Mouse (Mus musculus): ENCODE results near the gene Usp17la.
"Not testable (repeated sequence)": the region's sequence is repeated elsewhere in the genome, so short reads cannot be mapped to it uniquely, and the experiment has no call there.

Usp17la gene

GRCm38 (mm10) chr7:104856709-104857108 lies at the start of gene Usp17la:
TSS of gene Usp17la (plus strand) at chr7:104857009.
- DNase-seq (ENCODE audit: low spot score in 2 of 2): not testable (repeated sequence)

- not testable (repeated sequence) for DNase-seq (ENCODE audit: low spot score in 2 of 2)
Observed at GRCm38 (mm10) chr7:104810335-104810734, 46.5 kb upstream of the Usp17la start.

- DNase-seq (ENCODE audit: low spot score in 2 of 2): no peak
Observed at GRCm38 (mm10) chr7:104842503-104842902, 14.3 kb upstream of the Usp17la start, which contains the start of gene Usp17lb. TSS of gene Usp17lb (minus strand) at chr7:104842603.

- DNase-seq (ENCODE audit: low spot score in 2 of 2): no peak
Observed at GRCm38 (mm10) chr7:104843731-104844287, 13.0 kb upstream of the Usp17la start.

DNA sequence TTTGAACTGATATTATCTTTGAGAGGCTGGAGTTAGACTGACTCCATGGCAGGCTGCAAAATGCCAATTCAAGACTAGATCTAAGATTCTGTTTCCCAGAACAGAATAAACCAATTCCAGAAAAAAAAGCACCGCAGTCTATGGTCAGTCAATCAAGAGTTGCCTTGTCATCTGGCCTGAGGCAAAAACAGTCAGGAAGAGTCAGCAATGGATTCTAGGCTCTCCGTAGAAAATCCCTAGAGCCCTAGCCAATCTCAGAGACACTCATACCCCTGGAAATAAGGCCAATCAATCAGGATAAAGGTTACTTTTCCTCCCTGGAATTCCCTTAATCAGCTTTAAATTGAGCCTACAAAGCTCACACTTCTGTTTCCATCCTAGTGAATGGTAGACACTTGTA lies 5.3 kb upstream of the Usp17la start:
- not testable (repeated sequence) for DNase-seq (ENCODE audit: low spot score in 2 of 2)

DNA sequence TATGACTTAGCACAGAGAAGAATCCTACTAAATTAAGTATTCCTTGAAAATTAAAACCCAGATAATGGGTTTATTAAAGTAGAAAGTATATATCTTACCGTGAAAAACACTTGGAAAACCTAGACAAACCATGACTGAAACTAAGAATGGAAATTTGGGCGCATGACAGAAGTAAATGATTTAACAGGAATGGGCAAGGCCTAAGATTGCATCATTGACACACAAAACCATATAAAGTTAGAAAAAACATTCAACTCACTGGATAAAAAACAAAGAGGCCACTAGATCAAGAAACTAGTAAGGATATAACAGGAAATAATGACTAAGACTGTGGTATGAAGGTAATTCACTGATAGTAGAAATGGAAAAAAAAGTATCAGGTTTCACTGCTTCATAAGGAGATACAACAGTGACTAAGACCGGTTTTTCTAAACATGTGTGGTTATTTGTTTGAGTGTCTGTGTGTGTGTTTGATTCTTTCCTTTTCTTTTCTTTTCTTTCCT lies 1.5 kb upstream of the Usp17la start:
- DNase-seq (ENCODE audit: low spot score in 2 of 2): no peak

DNA sequence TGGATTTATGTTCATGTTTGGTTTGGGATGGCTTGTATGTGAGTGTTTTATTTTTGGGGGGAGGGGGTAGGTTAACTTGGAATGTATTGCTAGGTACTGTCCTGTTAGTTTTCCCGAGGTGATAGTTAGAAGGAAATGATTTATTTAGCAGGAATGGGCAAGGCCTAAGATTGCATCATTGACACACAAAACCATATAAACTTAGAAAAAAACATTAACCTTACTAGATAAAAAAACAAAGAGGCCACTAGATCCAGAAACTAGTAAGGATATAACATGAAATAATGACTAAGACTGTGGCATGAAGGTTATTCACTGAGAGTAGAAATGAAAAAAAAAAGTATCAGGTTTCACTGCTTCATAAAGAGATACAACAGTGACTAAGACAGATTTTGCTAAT lies 874 bp downstream of the Usp17la start:
- no peak for DNase-seq (ENCODE audit: low spot score in 2 of 2)

GRCm38 (mm10) chr7:104861381-104861780 lies 4.6 kb downstream of the Usp17la start:
- no peak for DNase-seq (ENCODE audit: low spot score in 2 of 2)

DNA sequence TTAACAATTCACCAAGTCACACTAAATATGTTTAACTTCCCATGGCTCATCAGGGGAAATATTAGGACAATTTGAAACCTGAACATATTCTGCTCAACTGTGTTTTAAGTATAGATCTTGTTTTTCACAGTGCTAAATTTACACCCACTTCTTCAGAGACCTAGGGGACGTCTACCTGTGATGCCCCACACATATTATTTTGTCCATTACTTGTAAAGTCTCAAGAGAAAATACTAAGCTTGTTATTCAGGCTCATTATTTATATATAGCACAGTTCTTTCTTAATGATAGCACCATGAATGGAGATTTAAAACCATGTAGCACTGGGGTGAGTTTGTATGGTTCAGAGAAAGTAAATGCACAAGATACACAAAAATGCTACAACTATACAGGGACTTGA lies 20.9 kb downstream of the Usp17la start, which contains the start of gene Olfr665:
Gene Olfr665, plus strand, starts transcription at position 301 of the 400 bp plus-strand sequence.
- no peak for DNase-seq (ENCODE audit: low spot score in 2 of 2)

GRCm38 (mm10) chr7:104895852-104896251 lies 39.0 kb downstream of the Usp17la start, which contains the start of gene Olfr666:
TSS of gene Olfr666 (minus strand) at chr7:104895952.
- DNase-seq (ENCODE audit: low spot score in 2 of 2): no peak

Measured in urinary bladder, postnatal 36 days (tissue).